Mouse (Mus musculus) cerebellum, adult 2 months (tissue): ENCODE data around the gene R3hdm2.
A peak's percentile ranks its signal among the peaks of the same experiment; 100 is the strongest.

Experiments
- CTCF ChIP-seq: fragments of 200-500 bp; IDR thresholded peaks from 2 replicates; pipeline ENCODE4 v1.5.1; 2011; ENCODE audit warnings: low read depth, mild to moderate bottlenecking, control low read depth, low read length, moderate library complexity, borderline replicate concordance; ENCODE audit not compliant: insufficient read depth
- POLR2A ChIP-seq: fragments of 200-500 bp; IDR thresholded peaks from 2 replicates; pipeline ENCODE4 v1.6.1; 2011; ENCODE audit warnings: low read length, control low read depth, borderline replicate concordance; ENCODE audit not compliant: insufficient read depth

DNA sequence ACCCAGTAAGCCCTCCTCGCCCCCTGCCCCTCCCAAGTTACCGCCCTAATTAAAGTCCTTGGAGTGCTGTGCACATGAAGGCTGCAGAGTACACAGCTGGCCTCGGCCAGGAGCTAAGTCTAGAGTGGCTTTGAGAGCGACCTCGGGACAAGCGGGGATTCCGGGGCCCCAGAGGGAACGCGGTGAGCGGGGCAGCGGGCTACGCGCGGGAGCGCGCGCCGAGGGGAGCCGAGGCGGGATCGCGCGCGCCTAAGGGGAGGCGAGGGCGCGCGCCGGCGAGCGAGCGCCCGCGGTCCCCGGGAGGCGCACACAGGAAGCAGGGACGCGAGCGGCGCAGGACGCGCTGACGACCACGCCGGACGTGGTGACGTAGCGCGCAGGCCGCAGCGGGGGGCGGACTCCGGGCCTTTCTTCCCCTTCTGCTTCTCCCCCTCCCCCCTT, at the start of gene R3hdm2:
- TF ChIP-seq CTCF (no peak), POLR2A (peak; percentile 70; the same call in 1 of the 2 replicates)
